Mouse (Mus musculus) embryonic fibroblast, embryonic 13.5 days (primary cell): ENCODE results near the gene Mpped2.

ENCODE experiments used
- CTCF ChIP-seq: IDR thresholded peaks from 2 replicates; pipeline ENCODE4 v1.5.1; 2011; ENCODE audit warnings: mild to moderate bottlenecking, control low read depth, low read length, moderate library complexity, borderline replicate concordance; ENCODE audit not compliant: insufficient read depth
- POLR2A ChIP-seq: IDR thresholded peaks from 2 replicates; pipeline ENCODE4 v1.6.1; 2011; ENCODE audit warnings: low read depth, mild to moderate bottlenecking, control low read depth, low read length, moderate library complexity

- TF ChIP-seq POLR2A = no peak
- no peak for TF ChIP-seq CTCF
Measured at GRCm38 (mm10) chr2:106849389-106849788, 156.3 kb downstream of the Mpped2 start.
